Mouse (Mus musculus) spleen, adult 10 weeks (tissue): ENCODE results near the gene Exoc3l. TPM values are rescaled to one million over a fixed set of nuclear protein-coding genes. Genes with fewer than 3 reads are reported as not detected.

Experiments used
- polyA plus RNA-seq: library from polyadenylated mRNA; stranded (reverse); fragments of 350-450 nt; fragmentation: Illumina TruSeq; extraction: RNeasy Lipid Tissue Mini Kit (QIAGEN cat#74804); gene quantifications from one replicate; pipeline ENCODE4 v1.2.3, GENCODE M21; 2015; ENCODE audit warnings: low replicate concordance; ENCODE audit not compliant: insufficient read depth

Gene Exoc3l
- 7.8 TPM for polyA plus RNA-seq

GRCm38 (mm10) chr8:105295895-105296573 is at the start of gene Exoc3l:
Exoc3l (minus strand) TSS chr8:105296101.

GRCm38 (mm10) chr8:105326141-105326672 is 30.3 kb upstream of the Exoc3l start, which contains the start of the genes Lrrc29 and Tmem208:
Lrrc29 (minus strand) TSS chr8:105326278.
Tmem208 (plus strand) TSS chr8:105326354.

GRCm38 (mm10) chr8:105305211-105306145 is 9.6 kb upstream of the Exoc3l start, which contains the start of gene Elmo3:
Elmo3 (plus strand) TSS chr8:105305601.

GRCm38 (mm10) chr8:105297511-105298192 is 1.8 kb upstream of the Exoc3l start, which contains the start of gene E2f4:
E2f4 (plus strand) TSS chr8:105297663.

GRCm38 (mm10) chr8:105289805-105290460 is 6.0 kb downstream of the Exoc3l start, which contains the start of gene 4931428F04Rik:
4931428F04Rik (minus strand) TSS chr8:105289864.

GRCm38 (mm10) chr8:105275840-105276239 is 20.1 kb downstream of the Exoc3l start, which contains the start of gene Nol3:
Nol3 (plus strand) TSS chr8:105276140.

GRCm38 (mm10) chr8:105269461-105269947 is 26.4 kb downstream of the Exoc3l start, which contains the start of gene Hsf4:
Hsf4 (plus strand) TSS chr8:105269801.

GRCm38 (mm10) chr8:105264024-105264982 is 31.6 kb downstream of the Exoc3l start, which contains the start of the genes Tradd and Fbxl8:
Tradd (minus strand) TSS chr8:105264609.
Fbxl8 (plus strand) TSS chr8:105264648.

GRCm38 (mm10) chr8:105254966-105255350 is 40.9 kb downstream of the Exoc3l start, which contains the start of gene B3gnt9:
B3gnt9 (minus strand) TSS chr8:105255153.

Other genes with a start within 250 kb of the Exoc3l start
- not detected for gene Ces3a, start 247.5 kb downstream of the Exoc3l start, polyA plus RNA-seq
- not detected for gene Ces3b, start 212.3 kb downstream of the Exoc3l start, polyA plus RNA-seq
- gene Ces4a, start 164.3 kb downstream of the Exoc3l start, polyA plus RNA-seq = not detected
- gene Cbfb, start 125.4 kb downstream of the Exoc3l start, polyA plus RNA-seq = 149 TPM
- 22.6 TPM for gene D230025D16Rik, start 71.0 kb downstream of the Exoc3l start, polyA plus RNA-seq
- gene B3gnt9, start 40.9 kb downstream of the Exoc3l start, polyA plus RNA-seq = 4.9 TPM
- gene Tradd, start 31.5 kb downstream of the Exoc3l start, polyA plus RNA-seq = 12.7 TPM
- gene Fbxl8, start 31.5 kb downstream of the Exoc3l start, polyA plus RNA-seq = 3.3 TPM
- gene Hsf4, start 26.3 kb downstream of the Exoc3l start, polyA plus RNA-seq = 0.29 TPM
- 0.59 TPM for gene Nol3, start 20.0 kb downstream of the Exoc3l start, polyA plus RNA-seq
- 4.4 TPM for gene 4931428F04Rik, start 6.2 kb downstream of the Exoc3l start, polyA plus RNA-seq
- 61.9 TPM for gene E2f4, start 1.6 kb upstream of the Exoc3l start, polyA plus RNA-seq
- gene Elmo3, start 9.5 kb upstream of the Exoc3l start, polyA plus RNA-seq = 2.7 TPM
- gene Lrrc29, start 30.2 kb upstream of the Exoc3l start, polyA plus RNA-seq = 0.98 TPM
- gene Tmem208, start 30.3 kb upstream of the Exoc3l start, polyA plus RNA-seq = 42.6 TPM
- gene Fhod1, start 51.9 kb upstream of the Exoc3l start, polyA plus RNA-seq = 19.5 TPM
- gene Slc9a5, start 52.7 kb upstream of the Exoc3l start, polyA plus RNA-seq = 1.6 TPM
- 0.21 TPM for gene Plekhg4, start 77.2 kb upstream of the Exoc3l start, polyA plus RNA-seq
- gene Kctd19, start 117.4 kb upstream of the Exoc3l start, polyA plus RNA-seq = 0.73 TPM
- gene Lrrc36, start 117.5 kb upstream of the Exoc3l start, polyA plus RNA-seq = not detected
- 1.5 TPM for gene Tppp3, start 175.4 kb upstream of the Exoc3l start, polyA plus RNA-seq
- gene Zdhhc1, start 200.8 kb upstream of the Exoc3l start, polyA plus RNA-seq = 5.3 TPM
- not detected for gene Hsd11b2, start 222.7 kb upstream of the Exoc3l start, polyA plus RNA-seq